Mouse (Mus musculus) C3H10T1/2 (cell line): ENCODE data around the gene Psmd9. TPM values are rescaled to one million over a fixed set of nuclear protein-coding genes. Genes with fewer than 3 reads are reported as not detected.

Source experiments
- polyA plus RNA-seq, 2 experiments: library from polyadenylated mRNA; unstranded; fragments of >200 nt; fragmentation: generic; extraction: Trizol; gene quantifications; one replicate each; pipeline ENCODE4 v1.2.1; 2012; ENCODE audit warnings: missing spikeins in 2 of 2

Psmd9 gene
- polyA plus RNA-seq, result 10 to 100 TPM; 28.5 to 31.3 TPM

GRCm38 (mm10) chr5:123169284-123169683 is at the start of gene Psmd9:
TSS of gene Psmd9 (plus strand) at chr5:123169413.

GRCm38 (mm10) chr5:123132308-123133071 is 36.7 kb upstream of the Psmd9 start, which contains the start of gene Rhof:
TSS of gene Rhof (minus strand) at chr5:123132692.

GRCm38 (mm10) chr5:123142161-123143157 is 26.8 kb upstream of the Psmd9 start, which contains the start of gene Setd1b:
TSS of gene Setd1b (plus strand) at chr5:123142193.

GRCm38 (mm10) chr5:123182651-123183050 is 13.4 kb downstream of the Psmd9 start, which contains the start of gene Hpd:
TSS of gene Hpd (minus strand) at chr5:123182727.

GRCm38 (mm10) chr5:123251834-123252233 is 82.6 kb downstream of the Psmd9 start, which contains the start of gene Wdr66:
TSS of gene Wdr66 (plus strand) at chr5:123252102.

Other genes with a start within 250 kb of the Psmd9 start
- 10 to 100 TPM in 1 of 2 experiments, 1 to 10 TPM in 1; 4.7 to 17.9 TPM for gene Kdm2b, start 179.6 kb upstream of the Psmd9 start, polyA plus RNA-seq
- 10 to 100 TPM; 10.7 to 15.7 TPM for gene Orai1, start 154.3 kb upstream of the Psmd9 start, polyA plus RNA-seq
- gene Morn3, start 122.4 kb upstream of the Psmd9 start, polyA plus RNA-seq, result not detected
- 1 to 10 TPM; 1.6 to 2.5 TPM for gene Tmem120b, start 101.0 kb upstream of the Psmd9 start, polyA plus RNA-seq
- gene Rhof, start 36.7 kb upstream of the Psmd9 start, polyA plus RNA-seq, result 1 to 10 TPM in 1 of 2 experiments, under 1 TPM in 1; 0.29 to 2.2 TPM
- gene Setd1b, start 27.2 kb upstream of the Psmd9 start, polyA plus RNA-seq, result 1 to 10 TPM in 1 of 2 experiments, under 1 TPM in 1; 0.78 to 5.9 TPM
- not detected for gene Hpd, start 13.3 kb downstream of the Psmd9 start, polyA plus RNA-seq
- 1 to 10 TPM in 1 of 2 experiments, under 1 TPM in 1; 0.02 to 1.6 TPM for gene Wdr66, start 82.7 kb downstream of the Psmd9 start, polyA plus RNA-seq
- gene Bcl7a, start 174.4 kb downstream of the Psmd9 start, polyA plus RNA-seq, result 1 to 10 TPM in 1 of 2 experiments, under 1 TPM in 1; 0.37 to 2.4 TPM
- 1 to 10 TPM; 1.6 to 7.3 TPM for gene Mlxip, start 225.4 kb downstream of the Psmd9 start, polyA plus RNA-seq